Mouse (Mus musculus) frontal cortex, postnatal 25 days (tissue): ENCODE data around the gene Zdhhc3.
A peak's percentile ranks its signal among the peaks of the same experiment; 100 is the strongest.

ENCODE experiments used
- DNase-seq, 2 experiments: peaks; one replicate each; pipeline ENCODE4 v3.0.0; 2022; ENCODE audit warnings: low spot score in 2 of 2

Gene Zdhhc3

DNA sequence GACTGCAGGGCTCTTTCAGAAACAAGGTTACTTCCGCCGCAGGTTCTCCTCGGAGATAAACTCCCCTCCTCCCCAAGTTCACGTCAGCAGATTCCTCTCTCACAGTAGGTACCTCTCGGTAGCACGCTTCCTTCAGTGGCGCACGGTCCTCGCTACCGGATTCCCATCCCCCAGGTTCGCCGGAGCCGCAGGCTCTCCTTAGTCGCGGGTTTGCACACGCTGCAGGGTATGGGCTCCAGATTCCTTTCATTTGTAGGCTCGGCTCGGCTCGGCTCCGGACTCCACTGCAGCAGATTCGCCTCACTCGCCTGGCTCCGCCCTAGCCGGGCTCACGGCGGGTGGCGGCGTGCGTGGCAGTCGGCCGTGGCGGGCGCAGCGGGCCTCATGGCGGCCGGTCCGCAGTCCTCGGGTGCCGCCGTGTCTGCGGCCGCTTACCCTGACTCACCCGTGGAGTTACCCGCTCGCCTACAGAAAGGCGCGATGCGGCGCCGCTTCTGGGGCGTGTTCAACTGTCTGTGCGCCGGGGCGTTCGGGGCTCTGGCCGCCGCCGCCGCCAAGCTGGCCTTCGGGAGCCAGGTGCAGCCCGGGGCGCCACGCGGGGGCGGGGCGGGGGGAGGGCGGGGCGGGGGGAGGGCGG is 91.9 kb downstream of the Zdhhc3 start, which contains the start of gene Tmem42:
TSS of gene Tmem42 (plus strand) at position 332 of the 637 bp plus-strand sequence.
- peak; percentile 72 to 73 for DNase-seq
